Mouse (Mus musculus) mouse embryonic stem cell (cell line): ENCODE results near the gene 2010300C02Rik.
"Not testable (repeated sequence)": the region's sequence is repeated elsewhere in the genome, so short reads cannot be mapped to it uniquely, and the experiment has no call there.

Experiments used
- in situ Hi-C, 2 experiments: fragments of 300-500 bp; cut with MboI; formaldehyde crosslinking; loops; 1 replicate in 1 of 2; 3 replicates in 1 of 2; pipeline ENCODE4 v1.14.3; 2019 to 2020; ENCODE audit warnings: low sequenced_read_pairs in 2 of 2, low pct_unique_long_range_greater_than_20kb in 1 of 2, mixed read lengths in 1 of 2; ENCODE audit not compliant: unreplicated experiment in 1 of 2

Gene 2010300C02Rik

DNA sequence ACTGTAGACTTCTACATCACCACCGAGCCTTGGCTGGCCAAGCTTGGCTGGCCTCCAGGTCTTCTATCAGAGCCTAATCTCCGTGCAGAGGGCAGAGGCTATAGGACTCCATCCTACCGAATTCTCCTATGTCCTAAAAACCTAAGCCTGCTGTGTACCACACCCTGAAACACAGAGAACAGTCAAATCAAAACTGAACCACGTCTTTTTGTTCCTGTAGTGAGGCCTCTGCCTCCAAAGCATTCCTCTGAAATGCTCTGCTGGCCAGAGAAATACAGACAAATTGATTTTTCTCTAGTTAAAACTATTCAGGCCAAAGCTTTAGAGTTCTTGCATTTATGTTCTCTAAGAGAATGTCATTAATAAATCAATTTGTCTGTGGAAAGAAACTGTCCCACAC lies 109.6 kb downstream of the 2010300C02Rik start:
- in situ Hi-C loops = no loop called here

- in situ Hi-C loops = not testable (repeated sequence)
Observed at GRCm38 (mm10) chr1:37605694-37606093, 114.2 kb downstream of the 2010300C02Rik start.

DNA sequence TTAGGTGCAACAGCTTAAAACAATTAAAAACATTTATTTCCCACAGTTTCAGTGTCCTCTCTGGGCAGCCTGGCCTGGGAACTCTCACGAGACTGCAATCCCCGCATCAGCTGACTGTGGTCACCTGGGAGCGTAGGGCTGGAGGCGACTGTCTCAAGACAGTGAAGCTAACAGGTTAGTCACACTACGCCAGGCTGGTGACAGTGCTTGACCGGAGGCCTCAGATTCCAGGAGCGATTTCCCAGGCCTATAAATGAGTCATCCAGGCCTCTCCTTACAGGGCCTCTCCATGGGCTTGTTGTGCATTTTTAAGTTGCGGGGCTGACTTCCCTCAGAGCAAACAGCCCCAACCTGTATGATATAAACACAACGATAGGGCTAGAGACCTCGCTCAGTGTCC lies 116.7 kb downstream of the 2010300C02Rik start:
- in situ Hi-C loops = no loop called here

DNA sequence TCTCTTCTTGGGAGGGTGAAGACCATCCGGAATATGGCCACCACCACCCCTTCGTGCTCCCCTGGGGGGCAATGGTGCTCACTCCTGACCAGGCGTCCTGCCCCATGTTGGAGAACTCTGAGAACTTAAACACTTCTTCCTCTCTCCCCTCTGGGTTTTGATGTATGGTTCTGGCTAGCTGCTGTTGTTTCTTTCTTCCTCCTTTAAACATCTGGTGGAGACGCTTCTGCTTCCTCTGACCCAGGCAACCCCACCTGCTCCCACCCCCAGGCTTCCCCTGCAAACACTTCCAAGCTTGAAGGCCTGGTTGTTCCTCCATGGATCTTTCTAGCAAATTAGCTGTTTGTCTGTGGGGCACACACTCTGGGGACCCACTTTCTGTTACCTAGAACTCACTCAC lies 117.6 kb downstream of the 2010300C02Rik start:
- in situ Hi-C loops = no loop called here

DNA sequence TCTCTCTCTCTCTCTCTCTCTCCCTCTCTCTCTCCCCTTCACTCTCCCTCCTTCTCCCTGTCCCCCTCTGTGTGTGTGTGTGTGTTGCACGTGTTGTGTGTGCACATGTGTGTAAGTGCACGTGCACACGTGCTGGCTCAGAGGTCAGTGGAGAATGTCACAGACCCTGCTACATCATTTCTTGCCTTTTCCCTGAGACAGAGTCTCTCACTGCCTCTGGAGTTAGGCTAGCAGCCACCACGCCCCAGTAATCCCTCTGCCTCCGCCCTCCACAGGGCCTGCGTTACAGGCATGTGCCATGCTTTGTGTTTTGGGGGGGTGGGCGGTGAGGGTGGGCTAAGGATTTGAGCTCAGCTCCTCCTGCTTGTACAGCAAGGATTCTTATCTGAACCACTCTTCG lies 118.4 kb downstream of the 2010300C02Rik start:
- in situ Hi-C loops = no loop called here

- in situ Hi-C loops = no loop called here
Observed at GRCm38 (mm10) chr1:37600640-37601175, 119.2 kb downstream of the 2010300C02Rik start.

DNA sequence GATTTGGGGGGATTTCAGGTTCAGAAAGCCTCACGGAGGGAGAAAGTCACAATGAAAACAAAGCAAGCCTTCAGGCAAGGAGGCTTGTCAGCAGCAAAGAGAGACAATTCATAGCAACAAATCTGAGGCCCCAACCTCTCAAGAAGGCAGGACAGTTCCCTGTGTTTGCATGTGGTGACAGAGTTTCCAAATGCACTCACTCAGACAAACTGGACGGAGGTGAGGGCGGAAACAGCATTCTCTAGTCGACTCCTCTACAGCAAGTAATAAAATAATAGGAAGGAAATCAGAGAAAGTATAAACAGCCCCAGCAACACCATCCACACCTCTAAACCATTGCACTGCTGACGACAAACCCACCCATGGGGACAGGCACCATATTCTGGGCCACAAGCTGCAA lies 120.9 kb downstream of the 2010300C02Rik start:
- in situ Hi-C loops = no loop called here

- in situ Hi-C loops = not testable (repeated sequence)
Observed at GRCm38 (mm10) chr1:37594812-37595211, 125.1 kb downstream of the 2010300C02Rik start.

- in situ Hi-C loops = no loop called here
Observed at GRCm38 (mm10) chr1:37585809-37586480, 133.9 kb downstream of the 2010300C02Rik start.

GRCm38 (mm10) chr1:37583795-37584464 lies 136.0 kb downstream of the 2010300C02Rik start:
- in situ Hi-C loops = no loop called here

DNA sequence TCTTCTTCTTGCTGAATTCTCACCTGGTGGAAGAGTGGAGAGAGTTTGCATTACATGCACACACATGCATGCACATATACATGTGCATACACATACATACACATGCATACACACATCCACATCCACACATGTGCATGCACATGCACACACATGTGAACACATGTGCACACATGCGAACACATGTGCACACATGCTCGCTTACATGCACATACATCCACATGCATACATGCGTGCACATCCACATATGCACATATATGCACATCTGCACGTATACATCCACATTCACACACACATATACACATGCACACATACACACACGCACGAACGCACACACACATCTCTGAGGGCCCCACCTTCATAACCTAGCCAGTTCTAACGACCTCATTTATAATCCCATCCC lies 136.7 kb downstream of the 2010300C02Rik start:
- in situ Hi-C loops = no loop called here

- in situ Hi-C loops = no loop called here
Observed at GRCm38 (mm10) chr1:37579686-37580085, 140.2 kb downstream of the 2010300C02Rik start.

DNA sequence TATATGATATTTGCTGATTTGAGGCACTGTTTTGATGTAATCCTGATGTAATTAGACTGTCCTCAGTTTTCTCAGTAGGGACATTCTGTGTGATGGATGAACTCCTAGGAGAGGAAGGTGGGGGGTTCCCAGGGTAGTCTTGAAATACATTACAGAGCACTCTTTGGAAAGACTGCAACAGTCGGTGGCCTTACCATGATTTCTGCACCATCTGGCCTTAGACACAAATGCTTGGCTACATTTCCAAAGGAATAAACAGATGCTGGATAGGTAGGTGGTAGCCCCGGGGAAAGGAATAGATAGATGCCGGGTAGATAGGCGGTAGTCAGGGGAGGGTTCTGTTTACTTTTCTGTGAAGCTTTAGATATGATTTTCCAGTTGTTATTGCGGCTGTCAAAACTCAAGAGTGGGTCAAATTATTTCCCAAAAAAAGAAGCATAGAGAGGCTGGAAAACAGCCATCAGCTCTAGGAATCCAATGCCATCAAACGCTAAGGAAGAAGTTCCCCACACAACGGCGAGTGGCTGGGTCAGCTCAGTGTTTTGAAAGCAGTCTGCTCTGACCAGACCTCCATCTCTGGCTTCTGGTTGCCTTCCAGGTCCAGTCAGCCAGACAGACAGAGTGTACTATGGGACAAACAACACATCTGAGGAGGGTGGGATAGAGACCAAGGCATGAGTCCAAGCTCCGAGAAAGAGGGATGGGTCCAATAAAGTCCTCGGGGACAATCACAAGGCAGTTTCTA lies 147.2 kb downstream of the 2010300C02Rik start:
- in situ Hi-C loops = no loop called here

GRCm38 (mm10) chr1:37568379-37568778 lies 151.5 kb downstream of the 2010300C02Rik start:
- in situ Hi-C loops = no loop called here

DNA sequence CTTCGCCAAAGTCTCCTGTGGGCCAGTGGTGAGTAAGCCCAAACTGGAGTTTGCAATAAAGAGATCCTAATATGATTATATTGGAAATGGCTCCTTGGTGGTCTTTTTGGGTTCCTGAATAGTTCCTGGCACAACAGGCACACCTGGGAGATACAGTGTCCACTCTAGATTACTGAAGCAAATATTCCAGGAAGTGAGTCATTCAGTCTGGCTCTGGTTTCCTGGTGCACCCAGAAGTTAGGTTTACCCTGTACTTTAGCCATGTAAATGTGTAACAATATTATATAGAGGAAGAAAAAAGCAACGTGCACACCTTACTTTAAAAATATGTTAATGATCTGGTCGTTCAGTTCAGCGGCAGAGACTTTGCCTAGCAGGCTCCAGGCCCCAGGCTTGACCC lies 153.1 kb downstream of the 2010300C02Rik start:
- in situ Hi-C loops = no loop called here

DNA sequence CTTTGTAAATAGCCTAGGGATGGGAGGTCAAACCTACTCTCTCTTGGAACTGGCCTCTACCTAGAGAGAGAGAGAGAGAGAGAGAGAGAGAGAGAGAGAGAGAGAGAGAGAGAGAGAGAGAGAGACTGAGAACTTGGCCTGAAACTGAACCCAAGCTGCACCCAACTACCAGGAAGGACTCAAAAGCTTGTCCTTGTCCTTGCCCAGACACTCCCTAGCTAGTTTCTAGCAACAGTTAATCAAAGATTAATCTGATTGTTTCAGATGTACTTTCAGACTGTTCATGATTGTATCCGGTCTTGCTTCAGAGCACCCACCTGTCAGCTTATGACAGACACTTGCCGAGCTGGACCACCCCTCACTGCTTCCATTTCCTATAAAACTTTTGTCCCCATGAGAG lies 153.5 kb downstream of the 2010300C02Rik start:
- in situ Hi-C loops = no loop called here

DNA sequence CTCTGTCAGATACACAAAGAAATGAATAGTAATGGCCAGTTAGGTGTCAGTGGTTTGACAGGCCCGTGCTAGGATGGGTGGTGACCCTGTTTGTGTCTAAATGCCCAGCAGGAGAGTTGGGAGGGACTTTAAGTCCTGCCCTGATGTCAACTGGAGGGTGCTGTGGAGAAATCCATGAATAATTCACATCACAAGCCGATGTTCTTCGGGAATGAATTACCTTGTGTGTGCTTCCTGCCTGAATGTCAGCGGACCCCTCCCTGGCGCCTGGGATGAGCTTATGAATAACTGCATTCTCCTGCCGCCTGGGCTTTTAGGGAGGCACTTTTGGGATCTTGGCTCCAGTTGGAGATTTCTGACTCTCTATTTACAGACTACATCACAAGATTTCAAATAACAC lies 154.5 kb downstream of the 2010300C02Rik start:
- in situ Hi-C loops = no loop called here

DNA sequence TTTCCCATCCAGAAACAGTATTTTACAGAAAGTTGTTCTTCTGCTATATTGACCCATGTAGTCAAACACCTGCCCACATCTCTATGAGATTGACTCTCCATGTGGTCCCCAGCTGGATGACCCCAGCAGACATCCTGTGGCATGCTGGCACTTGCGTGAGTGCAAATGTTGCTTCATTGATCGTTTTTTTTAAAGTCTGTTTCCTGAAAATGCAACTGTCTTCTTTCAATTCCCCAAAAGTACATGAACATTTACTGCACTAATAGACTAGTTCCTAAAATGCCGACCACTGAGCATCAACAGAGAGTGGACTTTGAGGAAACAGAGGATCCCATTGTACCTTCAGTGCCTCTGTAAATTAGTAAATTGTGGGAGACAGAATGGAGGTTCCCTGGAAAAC lies 157.9 kb downstream of the 2010300C02Rik start:
- in situ Hi-C loops = no loop called here
